Mouse (Mus musculus) 416B (cell line): ENCODE measurements around the gene Hs2st1.
A peak's percentile ranks its signal among the peaks of the same experiment; 100 is the strongest.

ENCODE experiments used
- DNase-seq: peaks from one replicate; pipeline ENCODE4 v3.0.0; 2011; ENCODE audit warnings: low read depth

Gene Hs2st1

GRCm38 (mm10) chr3:144394454-144394943, 175.5 kb downstream of the Hs2st1 start:
- DNase-seq: peak; percentile 61

GRCm38 (mm10) chr3:144386446-144386845, 183.5 kb downstream of the Hs2st1 start:
- no peak for DNase-seq

GRCm38 (mm10) chr3:144384648-144385047, 185.3 kb downstream of the Hs2st1 start:
- no peak for DNase-seq

GRCm38 (mm10) chr3:144381431-144381980, 188.5 kb downstream of the Hs2st1 start:
- DNase-seq: no peak

- peak; percentile 98 for DNase-seq
Observed at GRCm38 (mm10) chr3:144380921-144381320, 189.1 kb downstream of the Hs2st1 start.

GRCm38 (mm10) chr3:144379801-144380200, 190.2 kb downstream of the Hs2st1 start:
- DNase-seq: peak; percentile 49
